Mouse (Mus musculus): ENCODE measurements at regions not wholly inside any gene's neighbourhood (a gene's known extent, or its start where the extent isn't known, plus 50 kb on each side); places are given as distances from the start of the nearest gene placed in this dataset.

- no peaks in the 10 kb centered on the region for H3K36me3 ChIP-seq (ENCODE audit: control insufficient read depth in 1 of 2, insufficient read depth in 2 of 2, low read length in 2 of 2)
- no peak for DNase-seq (ENCODE audit: low read depth, low spot score)
- TF ChIP-seq KAT2A (conservative IDR thresholded peaks at IDR 0.05; ENCODE audit: low read depth, low read length) (no peak), USF2 (IDR thresholded peaks at IDR 0.05; ENCODE audit: borderline replicate concordance in 1 of 2, insufficient read depth in 1 of 2, low read depth in 1 of 2, low read length in 2 of 2) (no peak), HCFC1 (IDR thresholded peaks at IDR 0.05; ENCODE audit: low read depth, low read length) (no peak), USF1 (IDR thresholded peaks at IDR 0.05; ENCODE audit: low read depth, low read length) (no peak), RCOR1 (IDR thresholded peaks at IDR 0.05; ENCODE audit: low read depth, low read length) (no peak), GATA1 (IDR thresholded peaks at IDR 0.05; ENCODE audit: low read depth, low read length) (no peak), MAZ (IDR thresholded peaks at IDR 0.05; ENCODE audit: low read depth, low read length) (no peak), ELF1 (IDR thresholded peaks at IDR 0.05; ENCODE audit: low read depth, low read length) (no peak), NRF1 (IDR thresholded peaks at IDR 0.05; ENCODE audit: insufficient read depth, low read depth, low read length, poor library complexity, severe bottlenecking) (no peak), TCF12 (IDR thresholded peaks at IDR 0.05; ENCODE audit: low read depth, low read length) (no peak), UBTF (IDR thresholded peaks at IDR 0.05; ENCODE audit: borderline replicate concordance, insufficient read depth, low read depth, low read length) (no peak), GABPA (IDR thresholded peaks at IDR 0.05; ENCODE audit: low read depth, low read length) (no peak), EP300 (IDR thresholded peaks at IDR 0.05; ENCODE audit: low read depth in 1 of 2, low read length in 2 of 2) (no peak), SIN3A (IDR thresholded peaks at IDR 0.05; ENCODE audit: low read length) (no peak), MAX (IDR thresholded peaks at IDR 0.05; ENCODE audit: low read length) (no peak), E2F4 (IDR thresholded peaks at IDR 0.05; ENCODE audit: borderline replicate concordance, low read depth, low read length) (no peak), CTCF (IDR thresholded peaks at IDR 0.05 in 2 of 3, conservative IDR thresholded peaks at IDR 0.05 in 1 of 3; ENCODE audit: control insufficient read depth in 1 of 3, insufficient read depth in 1 of 3, low read depth in 2 of 3, low read length in 3 of 3, poor library complexity in 1 of 3, severe bottlenecking in 1 of 3) (no peak), NELFE (IDR thresholded peaks at IDR 0.05; ENCODE audit: low read depth, low read length) (no peak), TBP (IDR thresholded peaks at IDR 0.05; ENCODE audit: low read depth, low read length) (no peak)
- H3K27me3 ChIP-seq (ENCODE audit: control insufficient read depth in 1 of 2, insufficient read depth in 2 of 2, low read length in 2 of 2) = no peaks in the 10 kb centered on the region
- no peaks in the 10 kb centered on the region for H3K9me3 ChIP-seq (replicated peaks; ENCODE audit: insufficient read depth, low read length)
- H3K9ac ChIP-seq (ENCODE audit: control insufficient read depth, low read depth, low read length, poor library complexity, severe bottlenecking) = no peak overlapping the region
- H3K4me1 ChIP-seq (ENCODE audit: control insufficient read depth in 1 of 2, insufficient read depth in 2 of 2, low read length in 2 of 2) = no peaks in the 10 kb centered on the region
- no peak overlapping the region for H3K27ac ChIP-seq (ENCODE audit: control insufficient read depth, low read depth, low read length)
- H3K79me2 ChIP-seq (ENCODE audit: control insufficient read depth, insufficient read depth, low read length, poor library complexity) = no peaks in the 10 kb centered on the region
- no peak overlapping the region for H3K4me3 ChIP-seq (ENCODE audit: control insufficient read depth in 1 of 2, insufficient read depth in 1 of 2, low read depth in 2 of 2, low read length in 2 of 2)
Observed at GRCm38 (mm10) chr10:126652693-126653092, 248.5 kb downstream of the Atp23 start.

GRCm38 (mm10) chr10:126646587-126646986 is 254.6 kb downstream of the Atp23 start:
- Histone ChIP-seq H3K27me3 (ENCODE audit: control insufficient read depth in 1 of 2, insufficient read depth in 2 of 2, low read length in 2 of 2) (no peaks in the 10 kb centered on the region), H3K4me3 (ENCODE audit: control insufficient read depth in 1 of 2, insufficient read depth in 1 of 2, low read depth in 2 of 2, low read length in 2 of 2) (no peak overlapping the region), H3K79me2 (ENCODE audit: control insufficient read depth, insufficient read depth, low read length, poor library complexity) (no peaks in the 10 kb centered on the region), H3K27ac (ENCODE audit: control insufficient read depth, low read depth, low read length) (no peak overlapping the region), H3K4me1 (ENCODE audit: control insufficient read depth in 1 of 2, insufficient read depth in 2 of 2, low read length in 2 of 2) (no peaks in the 10 kb centered on the region), H3K36me3 (ENCODE audit: control insufficient read depth in 1 of 2, insufficient read depth in 2 of 2, low read length in 2 of 2) (no peaks in the 10 kb centered on the region), H3K9me3 (replicated peaks; ENCODE audit: insufficient read depth, low read length) (no peaks in the 10 kb centered on the region), H3K9ac (ENCODE audit: control insufficient read depth, low read depth, low read length, poor library complexity, severe bottlenecking) (no peak overlapping the region)
- TF ChIP-seq MAFK (IDR thresholded peaks at IDR 0.05; ENCODE audit: borderline replicate concordance, low read depth, low read length) = no peak
- no peak for TF ChIP-seq EP300 (IDR thresholded peaks at IDR 0.05; ENCODE audit: low read depth in 1 of 2, low read length in 2 of 2)
- no peak for TF ChIP-seq ZMIZ1 (IDR thresholded peaks at IDR 0.05; ENCODE audit: low read depth, low read length)
- TF ChIP-seq MAX (IDR thresholded peaks at IDR 0.05; ENCODE audit: low read length) = no peak
- TF ChIP-seq GABPA (IDR thresholded peaks at IDR 0.05; ENCODE audit: low read depth, low read length) = no peak
- TF ChIP-seq ZKSCAN1 (IDR thresholded peaks at IDR 0.05; ENCODE audit: low read depth, low read length) = no peak
- no peak for TF ChIP-seq POLR2A (IDR thresholded peaks at IDR 0.05; ENCODE audit: control insufficient read depth in 1 of 2, insufficient read depth in 1 of 2, low read depth in 1 of 2, low read length in 2 of 2, poor library complexity in 1 of 2)
- no peak for TF ChIP-seq E2F4 (IDR thresholded peaks at IDR 0.05; ENCODE audit: borderline replicate concordance, low read depth, low read length)
- no peak for TF ChIP-seq RAD21 (IDR thresholded peaks at IDR 0.05; ENCODE audit: low read depth, low read length)
- no peak for TF ChIP-seq GATA1 (IDR thresholded peaks at IDR 0.05; ENCODE audit: low read depth, low read length)
- TF ChIP-seq ZNF384 (IDR thresholded peaks at IDR 0.05; ENCODE audit: low read depth, low read length) = no peak
- no peak for TF ChIP-seq HCFC1 (IDR thresholded peaks at IDR 0.05; ENCODE audit: low read depth, low read length)
- no peak for TF ChIP-seq NELFE (IDR thresholded peaks at IDR 0.05; ENCODE audit: low read depth, low read length)
- TF ChIP-seq ZC3H11A (IDR thresholded peaks at IDR 0.05; ENCODE audit: low read depth, low read length) = no peak
- no peak for DNase-seq (ENCODE audit: low read depth, low spot score)

Measured in MEL (cell line).